Mouse (Mus musculus) MEL (cell line): ENCODE data around the gene Cyp27a1.

Experiments used
- BHLHE40 ChIP-seq: IDR thresholded peaks from 2 replicates; pipeline ENCODE4 v1.6.1; 2012; ENCODE audit warnings: low read depth, mild to moderate bottlenecking, inconsistent platforms, low read length, improper control_type of control experiment, borderline replicate concordance
- CTCF ChIP-seq, 3 experiments: IDR thresholded peaks in 2 of 3; conservative IDR thresholded peaks in 1 of 3; 2 replicates each; pipeline ENCODE4 v1.5.1; 2011 to 2012; ENCODE audit warnings: low read length in 3 of 3, low read depth in 2 of 3, mild to moderate bottlenecking in 2 of 3, improper control_type of control experiment in 1 of 3, inconsistent platforms in 1 of 3, mixed read lengths in 1 of 3, moderate library complexity in 1 of 3; ENCODE audit not compliant: control insufficient read depth in 1 of 3, insufficient read depth in 1 of 3, poor library complexity in 1 of 3, severe bottlenecking in 1 of 3
- MEF2A ChIP-seq: IDR thresholded peaks from 2 replicates; pipeline ENCODE4 v1.6.1; 2014; ENCODE audit warnings: low read depth, mild to moderate bottlenecking, inconsistent platforms, low read length, improper control_type of control experiment; ENCODE audit not compliant: poor library complexity, insufficient replicate concordance, severe bottlenecking; ENCODE audit errors: extremely low read depth
- POLR2A ChIP-seq, 2 experiments: IDR thresholded peaks; 2 replicates each; pipeline ENCODE4 v1.6.1; 2011 to 2012; ENCODE audit warnings: low read length in 2 of 2, mild to moderate bottlenecking in 2 of 2, control low read depth in 1 of 2, improper control_type of control experiment in 1 of 2, low read depth in 1 of 2, moderate library complexity in 1 of 2; ENCODE audit not compliant: control insufficient read depth in 1 of 2, insufficient read depth in 1 of 2, poor library complexity in 1 of 2

- TF ChIP-seq CTCF (IDR thresholded peaks at IDR 0.05 in 2 of 3, conservative IDR thresholded peaks at IDR 0.05 in 1 of 3; ENCODE audit: control insufficient read depth in 1 of 3, insufficient read depth in 1 of 3, low read depth in 2 of 3, low read length in 3 of 3, poor library complexity in 1 of 3, severe bottlenecking in 1 of 3) = no peak
- TF ChIP-seq BHLHE40 = no peak
- no peak for TF ChIP-seq POLR2A (IDR thresholded peaks at IDR 0.05; ENCODE audit: control insufficient read depth in 1 of 2, insufficient read depth in 1 of 2, low read depth in 1 of 2, low read length in 2 of 2, poor library complexity in 1 of 2)
- TF ChIP-seq MEF2A = no peak
Measured at GRCm38 (mm10) chr1:74698791-74699190, 14.6 kb upstream of the Cyp27a1 start.
